Comparison of ENCODE assay signal across 8 mouse cellular contexts in genomic region chr9:35570663-35571062, GRCm38 (mm10). TPM values are rescaled to one million over a fixed set of nuclear protein-coding genes. Genes with fewer than 3 reads are reported as not detected.
DNase-seq lines count a peak whose midpoint lies in the region; ATAC-seq and TF ChIP-seq lines count a peak whose summit lies in the region.

No protein-coding gene starts in this region.

- no peaks in the 10 kb centered on the region for H3K9me3 ChIP-seq in kidney, embryonic 14.5 days (ENCODE audit: control insufficient read depth, low read length)
- H3K9me3 ChIP-seq in hindbrain, embryonic 16.5 days (ENCODE audit: control insufficient read depth, low read length), result no peaks in the 10 kb centered on the region
- H3K9me3 ChIP-seq in midbrain, embryonic 15.5 days, result no peaks in the 10 kb centered on the region

- H3K36me3 ChIP-seq in kidney, embryonic 14.5 days (ENCODE audit: control insufficient read depth, insufficient read depth, low read length), result peaks cover 24% of the 10 kb centered on the region
- H3K36me3 ChIP-seq in hindbrain, embryonic 16.5 days (ENCODE audit: control insufficient read depth, insufficient read depth, low read length), result peaks cover 3% of the 10 kb centered on the region
- H3K36me3 ChIP-seq in midbrain, embryonic 15.5 days (replicated peaks), result peaks cover 10% of the 10 kb centered on the region

- no peak for DNase-seq in kidney, postnatal 36 days
- DNase-seq in cerebellum, adult 11-12 months, result no peak
- no peak for DNase-seq in left cerebral cortex, adult 9 months (ENCODE audit: low spot score in 2 of 2)
- no peak for DNase-seq in c-Kit-positive CD71-positive TER-119-positive erythroid progenitor cells, embryonic 14.5 days (ENCODE audit: low spot score)

- WGBS in kidney, embryonic 14.5 days, result 14% methylated on average over 5 of the region's 5 CpGs
- 7% methylated on average over 5 of the region's 5 CpGs for WGBS in hindbrain, embryonic 16.5 days
- WGBS in midbrain, embryonic 15.5 days, result 7% methylated on average over 5 of the region's 5 CpGs

- peak overlapping the region; percentile 48 for H3K4me2 ChIP-seq in kidney, embryonic 14.5 days (replicated peaks; ENCODE audit: low read depth, low read length)
- H3K4me2 ChIP-seq in hindbrain, embryonic 16.5 days (ENCODE audit: low read length), result peak overlapping the region; percentile 64
- H3K4me2 ChIP-seq in midbrain, embryonic 15.5 days, result peak overlapping the region; percentile 81

- H3K4me3 ChIP-seq in kidney, embryonic 14.5 days (ENCODE audit: low read length), result peak overlapping the region; percentile 68
- peak overlapping the region; percentile 64 for H3K4me3 ChIP-seq in cortical plate, adult 2 months (ENCODE audit: insufficient read depth, low read length)
- peak overlapping the region; percentile 80 for H3K4me3 ChIP-seq in hindbrain, embryonic 16.5 days (ENCODE audit: low read length)
- peak overlapping the region; percentile 86 for H3K4me3 ChIP-seq in midbrain, embryonic 15.5 days

- ATAC-seq in kidney, embryonic 14.5 days (ENCODE audit: low FRiP score, low TSS enrichment), result peak; percentile 45
- no peak for ATAC-seq in hindbrain, embryonic 16.5 days
- peak; percentile 12; the same call in 1 of the 2 replicates for ATAC-seq in midbrain, embryonic 15.5 days (replicated peaks)

- TF ChIP-seq POLR2A in cortical plate, adult 2 months (IDR thresholded peaks at IDR 0.05; ENCODE audit: extremely low read depth, insufficient read depth, low read length), result no peak

- TF ChIP-seq CTCF in cortical plate, adult 2 months (IDR thresholded peaks at IDR 0.05; ENCODE audit: extremely low read depth, insufficient read depth, low read length), result no peak

- H3K27me3 ChIP-seq in kidney, embryonic 14.5 days (ENCODE audit: control insufficient read depth, insufficient read depth, low read length), result peaks cover 7% of the 10 kb centered on the region; the same call in 1 of the 2 replicates
- H3K27me3 ChIP-seq in hindbrain, embryonic 16.5 days (replicated peaks; ENCODE audit: control insufficient read depth, insufficient read depth, low read length), result peaks cover 6% of the 10 kb centered on the region
- H3K27me3 ChIP-seq in midbrain, embryonic 15.5 days (replicated peaks), result 0 out of 2 replicates have a peak, but pooled peaks cover 7% of the 10 kb centered on the region

- peak overlapping the region; percentile 77; the same call in 1 of the 2 replicates for H3K9ac ChIP-seq in kidney, embryonic 14.5 days (ENCODE audit: low read depth, low read length)
- H3K9ac ChIP-seq in hindbrain, embryonic 16.5 days (ENCODE audit: low read depth, low read length), result peak overlapping the region; percentile 80
- H3K9ac ChIP-seq in midbrain, embryonic 15.5 days, result peak overlapping the region; percentile 70

- H3K27ac ChIP-seq in kidney, embryonic 14.5 days (ENCODE audit: low read depth, low read length), result no peak overlapping the region
- no peak overlapping the region for H3K27ac ChIP-seq in cortical plate, adult 2 months (ENCODE audit: insufficient read depth, low read length)
- no peak overlapping the region for H3K27ac ChIP-seq in hindbrain, embryonic 16.5 days (ENCODE audit: low read depth, low read length)
- peak overlapping the region; percentile 91; the same call in 1 of the 2 replicates for H3K27ac ChIP-seq in midbrain, embryonic 15.5 days

- H3K4me1 ChIP-seq in kidney, embryonic 14.5 days (ENCODE audit: control insufficient read depth, insufficient read depth, low read length), result peaks cover 7% of the 10 kb centered on the region; the same call in 1 of the 2 replicates
- no peaks in the 10 kb centered on the region for H3K4me1 ChIP-seq in cortical plate, adult 2 months (ENCODE audit: control insufficient read depth, insufficient read depth, low read length)
- H3K4me1 ChIP-seq in hindbrain, embryonic 16.5 days (ENCODE audit: control insufficient read depth, insufficient read depth, low read depth, low read length), result peaks cover 8% of the 10 kb centered on the region
- H3K4me1 ChIP-seq in midbrain, embryonic 15.5 days, result peaks cover 23% of the 10 kb centered on the region

RNA-seq across cellular contexts. Expression of gene Hyls1, which starts 0.5 kb away (rescaled TPM):
- 16.6 and 17.0 TPM in 2 replicates for polyA plus RNA-seq in kidney, embryonic 14.5 days (2014; fragmentation: Nextera tagmentation; extraction: Ambion mirVana)
- 5.4 and 7.3 TPM in 2 replicates for polyA plus RNA-seq in cortical plate, adult 2 months (2012; rRNA removed)
- polyA plus RNA-seq in hindbrain, embryonic 16.5 days (2015; fragmentation: Nextera tagmentation; extraction: Ambion mirVana), result 14.8 and 17.6 TPM in 2 replicates
- polyA plus RNA-seq in midbrain, embryonic 15.5 days (2015; fragmentation: Nextera tagmentation; extraction: Ambion mirVana), result 14.5 and 16.3 TPM in 2 replicates

RNA-seq across cellular contexts. Expression of gene Pate2, which starts 0.6 kb away (rescaled TPM):
- 0.37 and 0.46 TPM in 2 replicates for polyA plus RNA-seq in kidney, embryonic 14.5 days (2014; fragmentation: Nextera tagmentation; extraction: Ambion mirVana)
- 0.44 and 0.49 TPM in 2 replicates for polyA plus RNA-seq in cortical plate, adult 2 months (2012; rRNA removed)
- 0.73 and 0.77 TPM in 2 replicates for polyA plus RNA-seq in hindbrain, embryonic 16.5 days (2015; fragmentation: Nextera tagmentation; extraction: Ambion mirVana)
- 1.2 TPM in 2 replicates for polyA plus RNA-seq in midbrain, embryonic 15.5 days (2015; fragmentation: Nextera tagmentation; extraction: Ambion mirVana)

RNA-seq across cellular contexts. Expression of gene Pus3, which starts 12.3 kb away (rescaled TPM):
- 23.6 and 26.3 TPM in 2 replicates for polyA plus RNA-seq in kidney, embryonic 14.5 days (2014; fragmentation: Nextera tagmentation; extraction: Ambion mirVana)
- polyA plus RNA-seq in cortical plate, adult 2 months (2012; rRNA removed), result 11.4 and 12.0 TPM in 2 replicates
- 14.1 and 15.2 TPM in 2 replicates for polyA plus RNA-seq in hindbrain, embryonic 16.5 days (2015; fragmentation: Nextera tagmentation; extraction: Ambion mirVana)
- polyA plus RNA-seq in midbrain, embryonic 15.5 days (2015; fragmentation: Nextera tagmentation; extraction: Ambion mirVana), result 14.8 and 16.0 TPM in 2 replicates

RNA-seq across cellular contexts. Expression of gene Ddx25, which starts 12.3 kb away (rescaled TPM):
- polyA plus RNA-seq in kidney, embryonic 14.5 days (2014; fragmentation: Nextera tagmentation; extraction: Ambion mirVana), result 2.3 and 2.8 TPM in 2 replicates
- polyA plus RNA-seq in cortical plate, adult 2 months (2012; rRNA removed), result 13.9 and 14.8 TPM in 2 replicates
- polyA plus RNA-seq in hindbrain, embryonic 16.5 days (2015; fragmentation: Nextera tagmentation; extraction: Ambion mirVana), result 28.6 and 30.1 TPM in 2 replicates
- polyA plus RNA-seq in midbrain, embryonic 15.5 days (2015; fragmentation: Nextera tagmentation; extraction: Ambion mirVana), result 27.9 and 30.0 TPM in 2 replicates

RNA-seq across cellular contexts. Expression of gene Pate4, which starts 41.1 kb away (rescaled TPM):
- not detected in 2 replicates for polyA plus RNA-seq in kidney, embryonic 14.5 days (2014; fragmentation: Nextera tagmentation; extraction: Ambion mirVana)
- not detected in 2 replicates for polyA plus RNA-seq in cortical plate, adult 2 months (2012; rRNA removed)
- not detected in 2 replicates for polyA plus RNA-seq in hindbrain, embryonic 16.5 days (2015; fragmentation: Nextera tagmentation; extraction: Ambion mirVana)
- not detected in 2 replicates for polyA plus RNA-seq in midbrain, embryonic 15.5 days (2015; fragmentation: Nextera tagmentation; extraction: Ambion mirVana)
